Mouse (Mus musculus) brain, embryonic 14.5 days (tissue): Measurements from ENCODE around the gene 1110008P14Rik. TPM values are rescaled to one million over a fixed set of nuclear protein-coding genes. Genes with fewer than 3 reads are reported as not detected.
"Not testable (repeated sequence)": the region's sequence is repeated elsewhere in the genome, so short reads cannot be mapped to it uniquely, and the experiment has no call there.

Experiments
- DNase-seq: peaks from one replicate; pipeline ENCODE4 v3.0.0-alpha.2; 2011; ENCODE audit warnings: low read depth
- CTCF ChIP-seq: fragments of 200-500 bp; IDR thresholded peaks from 2 replicates; pipeline ENCODE4 v1.5.1; 2012; ENCODE audit warnings: inconsistent platforms, mild to moderate bottlenecking, moderate library complexity, borderline replicate concordance; ENCODE audit not compliant: insufficient read depth, insufficient read length; ENCODE audit errors: extremely low read depth
- POLR2A ChIP-seq: fragments of 200-500 bp; IDR thresholded peaks from 2 replicates; pipeline ENCODE4 v1.6.1; 2012; ENCODE audit warnings: mild to moderate bottlenecking, inconsistent platforms, borderline replicate concordance; ENCODE audit not compliant: poor library complexity, insufficient read depth, insufficient read length, severe bottlenecking; ENCODE audit errors: extremely low read depth
- polyA plus RNA-seq: library from polyadenylated mRNA; depleted of rRNA; stranded (reverse); fragments of >200 nt; gene quantifications from 2 replicates; pipeline ENCODE4 v1.2.3, GENCODE M21; 2012

1110008P14Rik gene
- polyA plus RNA-seq, 1 experiment = 101 TPM

GRCm38 (mm10) chr2:32380001-32380500 lies 1.7 kb downstream of the 1110008P14Rik start:
- DNase-seq = no peak

DNA sequence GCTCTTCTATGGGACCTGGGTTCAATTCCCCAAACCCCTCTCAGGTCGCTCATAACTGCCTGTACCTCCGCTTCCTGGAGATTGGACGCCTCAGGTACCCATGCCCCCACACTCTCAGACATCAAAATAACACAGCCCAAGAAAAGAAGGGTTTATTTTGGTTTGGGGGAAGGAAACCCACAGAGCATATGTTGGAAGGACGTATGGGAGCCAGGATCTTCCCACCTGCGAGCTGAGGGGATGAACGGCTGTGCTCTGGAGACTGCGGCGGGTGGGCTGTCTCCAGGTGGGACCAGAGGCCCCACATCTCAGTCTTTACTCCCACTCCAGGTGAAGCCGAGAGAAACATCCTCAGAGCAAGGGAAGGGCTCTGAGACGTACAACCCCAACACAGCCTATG lies 4.8 kb downstream of the 1110008P14Rik start:
- no peak for DNase-seq
- TF ChIP-seq CTCF = no peak
- TF ChIP-seq POLR2A = no peak

More at GRCm38 (mm10) chr2:32380001-32380500, 1.7 kb downstream of the 1110008P14Rik start:
- TF ChIP-seq CTCF (no peak), POLR2A (no peak)

- DNase-seq = no peak
- TF ChIP-seq POLR2A (no peak), CTCF (no peak)
These were observed 6.3 kb downstream of the 1110008P14Rik start for GRCm38 (mm10) chr2:32375317-32375940.

- TF ChIP-seq POLR2A (no peak), CTCF (no peak)
- DNase-seq = no peak
These were observed 7.5 kb downstream of the 1110008P14Rik start for GRCm38 (mm10) chr2:32374191-32374590.

DNA sequence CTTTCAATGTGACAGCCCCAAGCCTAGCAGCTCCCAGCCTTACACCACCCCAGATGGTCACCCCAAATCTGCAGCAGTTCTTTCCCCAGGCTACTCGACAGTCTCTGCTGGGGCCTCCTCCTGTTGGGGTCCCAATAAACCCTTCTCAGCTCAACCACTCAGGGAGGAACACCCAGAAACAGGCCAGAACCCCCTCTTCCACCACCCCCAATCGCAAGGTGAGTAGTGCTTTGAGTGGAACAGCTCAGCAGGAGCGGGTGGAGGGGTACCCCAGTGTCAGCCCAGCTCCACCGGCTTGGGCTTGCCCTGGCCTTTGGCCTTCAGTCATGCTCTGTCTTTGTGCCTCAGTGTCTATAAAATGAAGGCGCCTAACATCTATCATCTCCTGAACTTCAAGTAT lies 14.4 kb downstream of the 1110008P14Rik start:
- TF ChIP-seq POLR2A (no peak), CTCF (no peak)
- DNase-seq = no peak

- TF ChIP-seq CTCF = no peak
- TF ChIP-seq POLR2A = no peak
- no peak for DNase-seq
These were observed 17.6 kb downstream of the 1110008P14Rik start for GRCm38 (mm10) chr2:32364121-32364520.

- DNase-seq = no peak
- no peak for TF ChIP-seq POLR2A
- no peak for TF ChIP-seq CTCF
These were observed 18.2 kb downstream of the 1110008P14Rik start for GRCm38 (mm10) chr2:32363376-32364106.

DNA sequence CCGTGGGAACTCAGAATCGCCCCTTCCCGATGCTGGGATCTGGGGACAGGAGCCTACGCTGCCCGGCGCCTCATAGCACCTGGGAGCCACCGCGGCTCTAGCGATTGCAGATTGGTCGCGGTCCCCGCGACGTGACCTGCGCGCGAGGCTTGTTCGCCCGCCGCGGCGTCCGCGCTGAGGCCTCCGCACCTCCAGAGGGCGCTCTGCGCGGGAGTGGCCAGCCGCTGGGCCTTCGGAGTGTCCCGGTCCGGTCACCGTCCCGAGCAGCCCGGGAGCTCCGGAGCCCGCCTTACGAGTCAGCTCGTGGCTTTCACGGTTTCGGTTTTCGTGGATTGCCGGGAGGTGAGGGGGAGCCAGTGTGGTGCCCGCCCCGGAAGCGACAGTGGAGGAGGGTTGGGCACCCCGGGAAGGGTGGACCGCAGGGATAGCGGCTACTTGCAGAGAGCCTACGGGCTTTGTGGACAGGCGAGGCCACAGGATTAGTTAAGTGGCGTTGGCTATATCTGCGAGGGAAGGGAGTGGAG lies 18.9 kb downstream of the 1110008P14Rik start:
- peak; percentile 88 for TF ChIP-seq CTCF
- peak; percentile 38; the same call in 1 of the 2 replicates for TF ChIP-seq POLR2A
- peak; percentile 92 for DNase-seq

DNA sequence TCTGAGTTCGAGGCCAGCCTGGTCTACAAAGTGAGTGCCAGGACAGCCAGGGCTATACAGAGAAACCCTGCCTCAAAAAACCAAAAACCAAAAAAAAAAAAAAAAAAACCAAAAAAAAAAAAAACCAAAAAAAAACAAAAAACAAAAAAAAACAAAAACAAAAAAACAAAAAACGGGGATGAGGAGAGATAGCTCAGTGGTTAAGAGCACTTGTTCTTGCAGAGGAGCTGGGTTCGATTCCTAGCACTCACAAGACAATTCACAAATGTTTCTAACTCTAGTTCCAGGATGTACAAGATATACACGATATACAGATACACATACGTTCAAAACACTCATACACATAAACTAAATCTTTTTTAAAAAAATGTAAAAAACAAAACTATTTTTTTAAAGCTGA lies 19.5 kb downstream of the 1110008P14Rik start:
- DNase-seq = not testable (repeated sequence)

GRCm38 (mm10) chr2:32361437-32361836 lies 20.3 kb downstream of the 1110008P14Rik start:
- peak; percentile 42 for DNase-seq

GRCm38 (mm10) chr2:32360741-32361140 lies 21.0 kb downstream of the 1110008P14Rik start:
- no peak for TF ChIP-seq CTCF
- TF ChIP-seq POLR2A = no peak
- DNase-seq = peak; percentile 78

More at GRCm38 (mm10) chr2:32361437-32361836, 20.3 kb downstream of the 1110008P14Rik start:
- no peak for TF ChIP-seq POLR2A
- TF ChIP-seq CTCF = peak; percentile 33; the same call in 1 of the 2 replicates
